Mouse (Mus musculus): Measurements from ENCODE around the gene Dhdh. TPM values are rescaled to one million over a fixed set of nuclear protein-coding genes. Genes with fewer than 3 reads are reported as not detected.
"Not testable (repeated sequence)": the region's sequence is repeated elsewhere in the genome, so short reads cannot be mapped to it uniquely, and the experiment has no call there.

The Dhdh gene
- polyA plus RNA-seq, 1 experiment, result 0.13 TPM

GRCm38 (mm10) chr7:45465549-45465948 is 23.1 kb downstream of the Dhdh start:
- TF ChIP-seq REST (IDR thresholded peaks at IDR 0.05; ENCODE audit: insufficient read depth, insufficient read length), result no peak
- H3K4me2 ChIP-seq (ENCODE audit: low read depth), result peak overlapping the region; percentile 90
- peaks cover 28% of the 10 kb centered on the region for H3K79me2 ChIP-seq (ENCODE audit: control insufficient read depth, insufficient read depth)
- peak overlapping the region; percentile 53 for H3ac ChIP-seq (ENCODE audit: control insufficient read depth, insufficient read length)
- peak overlapping the region; percentile 54 for H3K4me3 ChIP-seq
- H3K36me3 ChIP-seq (ENCODE audit: control insufficient read depth, insufficient read depth), result peaks cover 24% of the 10 kb centered on the region
- no peaks in the 10 kb centered on the region for H3K27me3 ChIP-seq (ENCODE audit: control insufficient read depth, insufficient read depth, insufficient read length)

- Histone ChIP-seq H3K4me2 (ENCODE audit: low read depth) (peak overlapping the region; percentile 90), H3K36me3 (ENCODE audit: control insufficient read depth, insufficient read depth) (peaks cover 24% of the 10 kb centered on the region), H3K27me3 (ENCODE audit: control insufficient read depth, insufficient read depth, insufficient read length) (no peaks in the 10 kb centered on the region), H3ac (ENCODE audit: control insufficient read depth, insufficient read length) (no peak overlapping the region), H3K79me2 (ENCODE audit: control insufficient read depth, insufficient read depth) (peaks cover 32% of the 10 kb centered on the region), H3K4me3 (peak overlapping the region; percentile 54)
- TF ChIP-seq MYOG (IDR thresholded peaks at IDR 0.05; ENCODE audit: control insufficient read depth in 1 of 3, insufficient read depth in 1 of 3, insufficient read length in 2 of 3, low read depth in 2 of 3) (no peak), TCF3 (IDR thresholded peaks at IDR 0.05; ENCODE audit: insufficient read length, low read depth) (no peak), SRF (IDR thresholded peaks at IDR 0.05; ENCODE audit: control insufficient read depth, insufficient read length, low read depth) (no peak), POLR2A (IDR thresholded peaks at IDR 0.05; ENCODE audit: insufficient read length, low read depth) (no peak), CEBPB (IDR thresholded peaks at IDR 0.05; ENCODE audit: insufficient read depth, poor library complexity, severe bottlenecking) (no peak)
These were observed 23.5 kb downstream of the Dhdh start for GRCm38 (mm10) chr7:45465112-45465511.

- Histone ChIP-seq H3K79me2 (ENCODE audit: control insufficient read depth, insufficient read depth) (peaks cover 36% of the 10 kb centered on the region), H3K27me3 (ENCODE audit: control insufficient read depth, insufficient read depth, insufficient read length) (no peaks in the 10 kb centered on the region), H3K36me3 (ENCODE audit: control insufficient read depth, insufficient read depth) (peaks cover 24% of the 10 kb centered on the region), H3K4me2 (ENCODE audit: low read depth) (peak overlapping the region; percentile 2), H3ac (ENCODE audit: control insufficient read depth, insufficient read length) (no peak overlapping the region), H3K4me3 (no peak overlapping the region)
- TF ChIP-seq POLR2AphosphoS2 (IDR thresholded peaks at IDR 0.05; ENCODE audit: insufficient read length, low read depth), result peak; percentile 23
- TF ChIP-seq CEBPB (IDR thresholded peaks at IDR 0.05; ENCODE audit: insufficient read depth, poor library complexity, severe bottlenecking), result no peak
- TF ChIP-seq REST (IDR thresholded peaks at IDR 0.05; ENCODE audit: insufficient read depth, insufficient read length), result no peak
- no peak for TF ChIP-seq TCF12 (IDR thresholded peaks at IDR 0.05; ENCODE audit: insufficient read depth, poor library complexity, severe bottlenecking)
These were observed 24.4 kb downstream of the Dhdh start for GRCm38 (mm10) chr7:45463987-45464778.

GRCm38 (mm10) chr7:45462868-45463267 is 25.7 kb downstream of the Dhdh start:
- H3K4me3 ChIP-seq; H3K27me3 ChIP-seq (ENCODE audit: control insufficient read depth, insufficient read depth, insufficient read length); H3ac ChIP-seq (ENCODE audit: control insufficient read depth, insufficient read length): not testable (repeated sequence)
- peak overlapping the region; percentile 31 for H3K4me2 ChIP-seq (ENCODE audit: low read depth)
- H3K79me2 ChIP-seq (ENCODE audit: control insufficient read depth, insufficient read depth), result peaks cover 49% of the 10 kb centered on the region
- H3K36me3 ChIP-seq (ENCODE audit: control insufficient read depth, insufficient read depth), result peaks cover 32% of the 10 kb centered on the region

- H3ac ChIP-seq (ENCODE audit: control insufficient read depth, insufficient read length), result no peak overlapping the region
- peaks cover 54% of the 10 kb centered on the region for H3K79me2 ChIP-seq (ENCODE audit: control insufficient read depth, insufficient read depth)
- peaks cover 37% of the 10 kb centered on the region for H3K36me3 ChIP-seq (ENCODE audit: control insufficient read depth, insufficient read depth)
- no peaks in the 10 kb centered on the region for H3K27me3 ChIP-seq (ENCODE audit: control insufficient read depth, insufficient read depth, insufficient read length)
- peak overlapping the region; percentile 31 for H3K4me2 ChIP-seq (ENCODE audit: low read depth)
- no peak for TF ChIP-seq MYOG (IDR thresholded peaks at IDR 0.05; ENCODE audit: control insufficient read depth in 1 of 3, insufficient read depth in 1 of 3, insufficient read length in 2 of 3, low read depth in 2 of 3)
- no peak for TF ChIP-seq CEBPB (IDR thresholded peaks at IDR 0.05; ENCODE audit: insufficient read depth, poor library complexity, severe bottlenecking)
- TF ChIP-seq POLR2A (IDR thresholded peaks at IDR 0.05; ENCODE audit: insufficient read length, low read depth), result no peak
- no peak for TF ChIP-seq MYOD1 (IDR thresholded peaks at IDR 0.05; ENCODE audit: control insufficient read depth in 1 of 3, insufficient read length in 2 of 3, low read depth in 2 of 3)
- H3K4me3 ChIP-seq, result no peak overlapping the region
These were observed 26.3 kb downstream of the Dhdh start for GRCm38 (mm10) chr7:45462325-45462724.

DNA sequence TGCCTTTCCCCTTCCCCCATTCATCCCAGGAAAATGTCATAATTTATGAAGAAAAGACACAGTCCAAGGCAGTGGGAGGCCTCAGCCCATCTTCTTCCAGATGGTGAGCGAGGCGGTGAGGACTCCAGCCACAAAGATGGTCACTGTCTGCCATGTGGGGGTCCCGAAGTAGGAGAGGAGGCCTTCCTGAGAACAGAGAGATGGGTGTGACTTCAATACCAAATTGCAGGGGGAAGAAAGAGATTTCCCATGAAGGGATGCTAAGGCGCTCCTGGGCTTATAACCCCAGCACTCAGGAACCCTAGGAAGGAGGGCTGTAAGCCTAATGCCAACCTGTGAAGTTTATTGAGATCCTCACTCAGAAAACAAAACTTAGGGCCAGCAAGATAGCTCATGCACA is 26.8 kb downstream of the Dhdh start:
- Histone ChIP-seq H3K4me2 (ENCODE audit: low read depth) (peak overlapping the region; percentile 65), H3ac (ENCODE audit: control insufficient read depth, insufficient read length) (no peak overlapping the region), H3K27me3 (ENCODE audit: control insufficient read depth, insufficient read depth, insufficient read length) (no peaks in the 10 kb centered on the region), H3K79me2 (ENCODE audit: control insufficient read depth, insufficient read depth) (peaks cover 57% of the 10 kb centered on the region), H3K36me3 (ENCODE audit: control insufficient read depth, insufficient read depth) (peaks cover 40% of the 10 kb centered on the region), H3K4me3 (peak overlapping the region; percentile 99)
- no peak for TF ChIP-seq MYOD1 (IDR thresholded peaks at IDR 0.05; ENCODE audit: control insufficient read depth in 1 of 3, insufficient read length in 2 of 3, low read depth in 2 of 3)
- TF ChIP-seq TCF3 (IDR thresholded peaks at IDR 0.05; ENCODE audit: insufficient read length, low read depth), result no peak
- no peak for TF ChIP-seq MYOG (IDR thresholded peaks at IDR 0.05; ENCODE audit: control insufficient read depth in 1 of 3, insufficient read depth in 1 of 3, insufficient read length in 2 of 3, low read depth in 2 of 3)
- no peak for TF ChIP-seq POLR2A (IDR thresholded peaks at IDR 0.05; ENCODE audit: insufficient read length, low read depth)
- no peak for TF ChIP-seq POLR2AphosphoS2 (IDR thresholded peaks at IDR 0.05; ENCODE audit: insufficient read length, low read depth)
- TF ChIP-seq REST (IDR thresholded peaks at IDR 0.05; ENCODE audit: insufficient read depth, insufficient read length), result no peak
- TF ChIP-seq TCF12 (IDR thresholded peaks at IDR 0.05; ENCODE audit: insufficient read depth, poor library complexity, severe bottlenecking), result no peak
- TF ChIP-seq CEBPB (IDR thresholded peaks at IDR 0.05; ENCODE audit: insufficient read depth, poor library complexity, severe bottlenecking), result no peak
- no peak for TF ChIP-seq SRF (IDR thresholded peaks at IDR 0.05; ENCODE audit: control insufficient read depth, insufficient read length, low read depth)
- TF ChIP-seq E2F4 (IDR thresholded peaks at IDR 0.05; ENCODE audit: insufficient read depth), result no peak
- TF ChIP-seq MAX (IDR thresholded peaks at IDR 0.05; ENCODE audit: low read depth), result no peak
- TF ChIP-seq USF1 (IDR thresholded peaks at IDR 0.05; ENCODE audit: low read depth), result no peak

Data from myocyte (in vitro differentiated cells).